Mouse (Mus musculus) granulocyte monocyte progenitor cell, adult 5-6 weeks (primary cell): Measurements from ENCODE around the gene Ifne. TPM values are rescaled to one million over a fixed set of nuclear protein-coding genes. Genes with fewer than 3 reads are reported as not detected.

Experiments used
- ATAC-seq: replicated peaks from 2 replicates; pipeline ENCODE4 v1.8.0; 2016; ENCODE audit warnings: mild to moderate bottlenecking, moderate TSS enrichment, inconsistent platforms; ENCODE audit not compliant: poor library complexity, severe bottlenecking
- total RNA-seq, 2 experiments: library from RNA; stranded (forward) in 1 of 2; stranded (reverse) in 1 of 2; fragments of 200-712, 200-1000 nt in 1 of 2; fragments of >200 nt in 1 of 2; fragmentation: Nextera tagmentation in 1 of 2; gene quantifications; 2 replicates each; pipeline ENCODE4 v1.2.3; 2014 to 2017

The Ifne gene
- not detected in 2 replicates for total RNA-seq (2014; fragmentation: Nextera tagmentation)
- not detected in 2 replicates for total RNA-seq (2017)

DNA sequence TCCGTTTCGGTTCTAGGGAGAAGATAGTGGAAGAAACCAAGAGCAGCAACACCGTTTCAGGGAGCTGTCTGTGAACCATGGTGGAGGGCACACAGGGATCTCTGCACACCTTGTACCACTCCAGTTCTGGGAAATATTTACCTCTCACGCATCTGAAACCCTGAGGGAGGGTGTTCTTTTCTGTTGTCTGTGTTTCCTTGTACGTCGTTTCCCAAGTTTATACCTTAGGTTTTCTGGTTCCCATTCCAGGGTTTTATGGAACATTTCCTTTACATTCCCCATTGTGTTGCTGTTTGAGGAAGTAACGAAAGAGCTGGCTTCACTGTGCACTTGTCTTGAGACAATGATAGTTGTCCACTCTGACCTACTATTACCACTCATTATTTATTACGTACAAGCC lies at the start of gene Ifne:
Gene Ifne, minus strand, starts transcription at position 101 of the 400 bp plus-strand sequence.
- ATAC-seq, result no peak

DNA sequence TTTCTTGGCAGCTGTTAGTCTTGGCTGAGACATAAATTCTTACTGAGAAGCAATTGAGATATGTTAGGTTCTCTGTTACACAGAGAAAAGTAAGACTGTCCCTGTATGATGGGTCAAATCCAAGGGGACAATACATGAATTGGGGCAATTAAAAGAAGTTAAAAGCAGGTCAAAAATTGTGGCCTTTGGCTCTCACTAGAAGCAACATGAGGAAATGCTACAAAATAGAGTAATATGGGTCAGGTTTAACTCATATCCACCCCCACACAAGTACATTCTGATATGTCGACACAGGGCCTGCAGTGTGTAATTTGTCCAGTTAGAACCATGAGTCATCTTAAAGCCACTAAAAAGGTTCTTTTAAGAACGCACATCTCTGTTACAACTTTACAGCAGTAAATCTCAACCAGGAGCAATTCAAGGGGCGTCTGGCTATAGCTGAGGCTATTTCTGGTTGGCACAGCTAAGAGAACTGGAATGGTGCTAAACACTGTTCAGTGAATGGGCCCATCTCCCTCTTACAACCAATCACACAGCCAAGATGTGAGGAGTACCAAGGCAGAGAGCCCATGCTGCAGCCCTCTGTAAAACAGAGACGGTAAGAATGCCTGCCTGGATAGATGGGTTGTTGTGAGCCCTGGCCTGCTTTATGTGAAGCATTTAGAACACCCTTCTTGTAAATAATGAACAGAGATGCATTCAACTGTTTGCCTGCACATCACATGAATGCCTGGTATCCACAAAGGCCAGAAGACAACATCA lies 48.5 kb upstream of the Ifne start:
- ATAC-seq, result no peak

DNA sequence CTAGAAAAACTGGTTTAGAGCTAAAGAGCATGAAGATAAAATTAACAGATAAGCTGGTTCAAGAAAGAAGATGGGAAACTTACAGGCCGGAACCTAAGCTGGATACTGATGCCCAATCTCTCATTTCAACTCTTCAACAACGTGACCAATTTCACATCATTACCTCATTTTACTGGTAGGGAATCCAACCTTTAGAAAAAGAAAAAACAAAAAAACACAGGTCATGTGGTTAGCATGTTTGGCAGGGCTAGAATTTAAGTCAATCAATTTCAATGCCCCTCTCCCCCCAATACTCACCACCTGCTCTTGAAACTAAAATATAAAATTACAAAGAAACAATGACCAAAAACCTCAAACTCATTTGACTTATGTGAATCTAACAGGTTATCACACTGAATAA lies 47.8 kb upstream of the Ifne start:
- ATAC-seq, result no peak

- ATAC-seq, result no peak
Measured at GRCm38 (mm10) chr4:88926637-88927036, 46.6 kb upstream of the Ifne start.

DNA sequence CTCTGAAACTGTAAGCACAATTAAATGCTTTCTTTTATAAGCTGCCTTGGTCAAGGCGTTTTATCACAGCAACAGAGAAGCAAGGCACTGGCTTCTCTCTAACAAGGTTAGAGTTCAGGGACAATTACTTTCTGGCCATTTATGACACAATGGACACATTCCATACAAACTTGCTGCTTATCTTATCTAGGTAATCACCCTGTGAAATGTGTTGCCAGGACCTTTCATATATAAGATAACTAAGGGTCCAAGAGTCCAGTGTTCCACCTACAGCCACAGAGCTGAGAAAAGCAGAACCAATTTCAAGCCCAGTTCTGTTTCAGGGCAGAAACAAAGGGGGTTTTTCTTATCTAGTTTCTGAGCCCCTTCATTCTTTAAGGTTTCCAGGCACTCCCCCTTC lies 46.1 kb upstream of the Ifne start:
- no peak for ATAC-seq

DNA sequence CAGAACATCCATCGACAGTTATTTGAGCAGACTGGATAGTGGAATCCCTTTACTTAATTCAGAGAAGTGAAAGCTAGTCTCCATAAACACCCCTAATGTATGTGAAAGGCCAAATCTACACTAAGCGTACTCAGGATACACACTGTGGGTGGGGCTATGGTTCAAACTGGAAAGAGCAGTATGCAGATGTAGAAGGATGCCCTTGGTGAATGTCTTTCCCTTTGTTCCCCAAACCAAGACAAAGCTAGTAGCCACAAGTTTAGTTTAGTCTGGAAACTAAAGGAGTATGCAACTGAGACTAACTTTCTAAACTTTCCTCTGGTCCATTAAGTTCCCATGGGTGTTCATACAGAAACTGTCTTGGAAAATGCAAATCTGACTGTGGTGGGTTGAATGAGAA lies 45.5 kb upstream of the Ifne start:
- ATAC-seq, result no peak

- ATAC-seq, result no peak
Measured at GRCm38 (mm10) chr4:88921280-88921679, 41.3 kb upstream of the Ifne start.

DNA sequence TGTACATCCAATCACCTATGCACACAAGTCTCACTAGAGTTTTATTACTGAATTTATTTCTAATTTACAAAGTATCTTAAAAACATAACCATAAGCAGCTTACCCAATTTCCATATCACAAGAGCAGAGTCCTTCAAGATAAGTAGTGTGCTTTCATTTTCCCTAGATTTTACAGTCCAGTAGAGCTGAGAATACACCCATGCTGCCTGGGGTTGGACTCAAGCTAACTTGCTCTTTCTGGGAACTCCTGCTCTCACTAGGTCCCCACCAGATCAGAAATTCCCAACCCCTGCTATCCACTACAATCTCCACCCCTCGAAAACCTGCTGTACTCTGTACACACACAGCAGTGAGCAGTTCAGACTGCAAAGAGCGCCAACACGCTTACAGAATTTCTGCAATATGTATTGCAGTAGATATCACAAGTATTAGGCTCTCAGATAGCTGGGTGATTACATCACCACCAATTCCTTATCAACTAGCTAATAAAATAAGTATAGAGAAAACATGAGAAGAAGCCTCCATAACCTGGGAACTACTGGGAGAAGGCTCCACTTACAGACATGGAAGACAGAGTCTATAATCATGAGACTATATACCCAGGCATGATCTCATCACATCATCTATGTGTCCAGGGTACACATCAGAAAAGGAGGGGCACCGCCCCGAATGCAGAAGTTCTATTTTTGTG lies 37.9 kb upstream of the Ifne start:
- no peak for ATAC-seq

DNA sequence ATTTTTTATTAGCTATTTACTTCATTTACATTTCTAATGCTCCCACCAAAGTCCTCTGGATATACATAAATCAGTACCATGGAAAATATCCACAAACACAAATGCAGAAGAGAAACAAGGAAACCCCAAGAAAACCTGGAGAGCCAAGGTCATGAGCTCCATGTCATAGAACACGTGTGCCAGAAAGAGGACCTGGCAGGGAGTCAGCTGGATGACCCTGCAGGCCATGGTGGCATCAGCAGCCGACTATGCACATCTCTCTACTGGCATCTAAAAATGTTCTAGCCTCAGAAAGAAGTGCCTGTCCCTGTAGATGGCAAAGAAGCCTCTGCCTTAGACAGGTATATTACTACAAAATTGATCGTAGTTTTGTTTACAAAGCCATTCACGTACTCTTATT lies 36.3 kb upstream of the Ifne start:
- no peak for ATAC-seq

GRCm38 (mm10) chr4:88913984-88914383 lies 34.0 kb upstream of the Ifne start:
- no peak for ATAC-seq

- no peak for ATAC-seq
Measured at GRCm38 (mm10) chr4:88912882-88913281, 32.9 kb upstream of the Ifne start.

- no peak for ATAC-seq
Measured at GRCm38 (mm10) chr4:88912187-88912586, 32.2 kb upstream of the Ifne start.

DNA sequence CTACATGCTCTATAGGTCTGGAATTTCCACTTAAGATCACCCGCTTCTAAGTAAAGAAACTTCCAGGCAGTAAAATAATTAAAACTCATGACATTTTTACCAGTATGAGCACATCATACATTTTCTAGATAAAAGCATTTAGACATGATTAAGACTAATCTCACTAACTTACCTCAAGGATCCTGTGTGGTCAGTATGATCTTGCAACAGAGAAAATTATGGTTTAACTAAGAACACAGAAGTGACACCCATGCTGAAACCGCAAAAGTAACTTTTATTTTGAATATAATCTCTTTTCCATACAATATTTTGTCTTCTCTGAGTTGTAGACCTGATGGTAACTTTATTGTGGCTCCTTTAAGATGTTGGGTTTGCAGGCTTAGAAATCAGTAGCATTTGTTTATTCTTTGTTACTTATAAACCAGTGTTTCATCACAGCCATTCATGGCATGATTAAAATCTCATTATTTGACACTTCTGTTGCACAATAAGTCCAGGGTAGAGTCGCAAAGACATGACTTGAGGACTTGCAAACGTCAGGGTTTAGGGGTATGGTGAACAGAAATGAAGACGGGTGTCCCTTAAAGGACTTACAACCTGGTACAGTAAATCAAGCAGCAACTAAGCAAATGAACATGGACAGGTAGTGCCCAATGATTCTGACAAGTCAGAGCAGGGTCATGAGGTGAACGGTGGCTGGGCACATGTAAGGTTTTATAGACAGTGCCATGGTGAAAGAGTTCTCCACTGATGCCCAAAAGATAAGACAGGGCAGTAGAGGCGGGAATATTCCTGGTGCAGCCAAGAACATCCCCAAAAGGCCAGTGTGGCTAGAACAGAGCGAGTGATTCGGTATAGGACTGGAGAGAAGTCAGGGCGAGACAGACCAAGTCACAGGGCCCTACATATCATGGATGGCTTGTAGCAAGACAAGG lies 29.9 kb upstream of the Ifne start:
- ATAC-seq, result peak; percentile 37

- no peak for ATAC-seq
Measured at GRCm38 (mm10) chr4:88893201-88893754, 13.3 kb upstream of the Ifne start.

DNA sequence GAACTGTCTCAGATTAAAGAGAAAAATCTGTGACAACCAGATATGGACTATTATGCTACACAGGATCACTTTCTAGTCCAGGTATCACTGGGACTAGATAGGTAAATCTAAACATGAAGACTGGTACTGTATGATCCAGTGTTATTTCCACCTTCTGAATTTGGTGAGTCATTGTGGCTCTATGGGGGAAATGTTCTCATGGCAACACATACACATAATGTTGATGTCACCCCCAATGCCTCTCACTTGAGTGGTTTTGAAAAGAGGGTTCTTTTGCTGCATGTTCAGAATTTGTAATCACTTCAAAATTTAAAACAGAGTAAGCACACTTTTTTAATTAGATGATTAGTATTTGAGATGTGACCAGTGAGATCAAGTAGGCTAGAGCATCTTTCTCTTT lies 8.2 kb upstream of the Ifne start:
- ATAC-seq, result no peak

DNA sequence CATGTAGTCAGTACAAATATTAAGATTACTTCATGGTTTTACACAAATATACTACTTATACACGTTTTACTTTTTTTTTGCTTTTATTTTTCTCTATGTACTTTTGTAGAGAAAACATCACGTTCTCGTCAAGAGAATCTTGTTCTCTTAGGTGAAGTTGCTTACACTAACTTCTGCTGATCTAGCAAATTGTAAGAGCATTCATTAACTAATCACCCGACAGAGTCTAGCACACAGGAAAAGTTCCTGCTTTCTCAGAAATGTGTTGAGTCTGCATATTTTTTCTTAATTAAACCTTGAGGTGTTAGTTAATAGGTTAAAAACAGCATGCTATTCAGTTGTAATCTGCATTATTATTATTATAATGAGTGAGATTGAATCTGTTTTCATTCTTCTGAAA lies 1.2 kb downstream of the Ifne start:
- no peak for ATAC-seq

DNA sequence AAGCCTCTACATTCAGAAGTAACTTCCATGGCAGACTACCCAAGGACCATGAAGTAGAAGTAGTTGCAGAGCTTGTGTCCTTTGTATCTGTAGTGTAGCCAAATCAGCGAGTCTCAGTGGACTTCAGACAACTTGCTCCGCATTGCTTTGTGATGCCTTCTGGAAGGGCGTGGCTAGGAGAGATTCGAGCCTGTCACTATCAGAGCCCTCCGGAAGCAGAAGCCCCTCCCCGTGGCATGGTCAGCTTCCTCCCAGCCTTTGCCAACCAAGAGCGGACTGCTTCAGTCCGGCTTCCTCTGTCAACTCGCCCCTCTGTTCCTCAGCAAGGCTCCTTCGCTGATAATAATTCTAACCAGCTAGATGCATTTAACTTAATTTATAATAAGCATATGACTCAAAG lies 1.8 kb downstream of the Ifne start:
- ATAC-seq, result peak; percentile 99

DNA sequence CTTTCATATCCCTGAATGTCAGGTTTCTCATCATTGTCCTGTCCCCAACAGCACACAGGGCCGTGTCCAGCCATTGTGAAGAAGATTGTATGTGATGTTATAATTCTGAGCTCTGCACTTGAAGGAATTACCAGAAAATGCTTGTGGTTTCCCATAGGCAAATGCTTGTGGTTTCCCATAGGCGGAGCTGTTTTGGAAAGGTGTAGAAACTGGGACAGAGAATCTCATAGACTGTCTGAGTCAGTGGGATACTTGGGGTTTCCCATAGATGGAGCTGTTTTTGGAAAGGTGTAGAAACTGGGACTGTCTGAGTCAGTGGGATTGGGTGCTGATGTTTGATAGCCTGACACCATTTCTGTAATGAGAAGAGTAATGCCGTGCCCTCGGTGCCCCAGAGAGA lies 3.5 kb downstream of the Ifne start:
- no peak for ATAC-seq

DNA sequence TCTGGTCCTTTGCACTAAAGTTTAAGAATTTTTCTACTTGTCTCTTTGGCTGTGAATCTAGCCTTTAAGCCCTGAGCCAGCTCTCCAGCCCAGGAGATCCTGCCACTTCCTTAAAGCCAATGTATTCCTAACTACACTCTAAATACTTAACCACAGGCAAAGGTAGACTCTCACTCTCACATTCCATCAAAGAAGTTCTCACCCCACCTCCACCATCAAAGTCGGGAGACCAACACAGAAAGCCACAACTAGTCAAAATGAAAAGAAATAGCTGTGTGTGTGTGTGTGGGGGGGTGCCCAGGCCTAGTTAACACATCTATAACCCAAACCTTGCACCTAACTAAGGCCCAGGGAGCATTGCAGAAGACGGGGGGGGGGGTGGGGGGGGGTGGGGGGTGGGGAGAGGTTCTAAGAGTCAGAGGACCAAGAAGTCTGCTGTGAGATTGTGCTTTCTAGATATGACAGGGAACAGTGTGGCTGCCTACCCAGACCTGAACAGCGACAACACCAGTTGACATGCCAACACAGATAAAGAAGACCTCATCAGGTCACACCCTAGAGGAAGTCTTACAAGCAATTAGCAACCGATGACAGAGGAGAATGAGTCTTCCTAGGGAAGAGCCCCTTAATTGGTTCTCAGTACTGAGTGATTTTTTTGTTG lies 4.4 kb downstream of the Ifne start:
- ATAC-seq, result no peak

DNA sequence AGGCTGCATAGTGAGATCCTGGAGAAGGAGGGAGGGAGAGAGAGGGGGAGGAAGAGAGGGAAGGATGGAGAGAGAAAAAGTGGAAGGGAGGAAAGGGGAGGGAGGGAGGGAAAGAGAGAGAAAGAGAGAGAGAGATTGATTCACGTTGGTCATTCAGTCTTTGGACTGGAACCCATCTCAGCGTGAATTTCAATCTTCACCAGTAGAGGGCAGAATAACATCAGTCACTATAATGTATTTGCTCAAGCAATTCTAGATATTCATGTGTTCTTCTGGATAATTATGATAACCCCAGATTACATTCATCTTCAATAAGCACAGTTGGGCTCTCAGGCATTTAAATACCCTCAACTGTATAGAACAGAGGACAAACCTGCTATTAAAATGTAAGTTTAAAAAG lies 7.3 kb downstream of the Ifne start:
- ATAC-seq, result 0 out of 2 replicates have a peak, but pooled peaks have one; percentile 35
